Mouse (Mus musculus): ENCODE data around the gene Krt7. TPM values are rescaled to one million over a fixed set of nuclear protein-coding genes. Genes with fewer than 3 reads are reported as not detected.

Gene Krt7
- not detected for total RNA-seq (2023)

GRCm38 (mm10) chr15:101410775-101411174, at the start of gene Krt7:
Krt7 (plus strand) TSS chr15:101411043.

GRCm38 (mm10) chr15:101370101-101370911, 40.5 kb upstream of the Krt7 start, which contains the start of gene Krt80:
Krt80 (minus strand) TSS chr15:101370162.

GRCm38 (mm10) chr15:101438555-101438954, 27.7 kb downstream of the Krt7 start, which contains the start of gene Krt87:
Krt87 (minus strand) TSS chr15:101438804.

GRCm38 (mm10) chr15:101447444-101447843, 36.6 kb downstream of the Krt7 start, which contains the start of gene Krt88:
Krt88 (plus strand) TSS chr15:101447744.

GRCm38 (mm10) chr15:101463651-101464050, 52.8 kb downstream of the Krt7 start, which contains the start of gene Krt81:
Krt81 (minus strand) TSS chr15:101463751.

GRCm38 (mm10) chr15:101472952-101473528, 62.2 kb downstream of the Krt7 start, which contains the start of gene Krt86:
Krt86 (plus strand) TSS chr15:101473478.

Other genes with a start within 250 kb of the Krt7 start
- gene Acvr1b, start 237.0 kb upstream of the Krt7 start, total RNA-seq (2023): 31.3 TPM
- 14.9 TPM for gene Grasp, start 186.9 kb upstream of the Krt7 start, total RNA-seq (2023)
- 353 TPM for gene Nr4a1, start 156.8 kb upstream of the Krt7 start, total RNA-seq (2023)
- 72.6 TPM for gene Atg101, start 126.8 kb upstream of the Krt7 start, total RNA-seq (2023)
- gene 6030408B16Rik, start 117.8 kb upstream of the Krt7 start, total RNA-seq (2023): 1.2 TPM
- gene Krt80, start 40.9 kb upstream of the Krt7 start, total RNA-seq (2023): 1.6 TPM
- not detected for gene Krt87, start 27.8 kb downstream of the Krt7 start, total RNA-seq (2023)
- gene Krt88, start 36.7 kb downstream of the Krt7 start, total RNA-seq (2023): not detected
- not detected for gene Krt81, start 52.7 kb downstream of the Krt7 start, total RNA-seq (2023)
- gene Krt86, start 62.4 kb downstream of the Krt7 start, total RNA-seq (2023): not detected
- not detected for gene Krt83, start 80.5 kb downstream of the Krt7 start, total RNA-seq (2023)
- not detected for gene Gm49425, start 106.2 kb downstream of the Krt7 start, total RNA-seq (2023)
- gene Krt84, start 121.8 kb downstream of the Krt7 start, total RNA-seq (2023): not detected
- not detected for gene Krt82, start 139.6 kb downstream of the Krt7 start, total RNA-seq (2023)
- not detected for gene Krt90, start 151.9 kb downstream of the Krt7 start, total RNA-seq (2023)
- gene Krt75, start 162.9 kb downstream of the Krt7 start, total RNA-seq (2023): not detected
- not detected for gene Gm5414, start 217.1 kb downstream of the Krt7 start, total RNA-seq (2023)
- gene Gm5478, start 236.3 kb downstream of the Krt7 start, total RNA-seq (2023): not detected